Mouse (Mus musculus) embryonic facial prominence, embryonic 11.5 days (tissue): ENCODE results near the gene Btnl10. TPM values are rescaled to one million over a fixed set of nuclear protein-coding genes. Genes with fewer than 3 reads are reported as not detected.

Experiments used
- ATAC-seq: fragments of 200-750 bp; cut with Nextera tagmentation; replicated peaks from 2 replicates; pipeline ENCODE4 v1.8.0; 2017; ENCODE audit warnings: low read depth; ENCODE audit not compliant: insufficient number of reproducible peaks, low FRiP score, low TSS enrichment
- DNase-seq: peaks from one replicate; pipeline ENCODE4 v3.0.0-alpha.2; 2015; ENCODE audit warnings: low spot score
- H3K27ac ChIP-seq: fragments of 300-500 bp; sonication (generic); replicated peaks from 2 replicates; pipeline ENCODE4 v1.5.1; 2014; ENCODE audit warnings: mild to moderate bottlenecking, low read depth, low read length, control low read depth
- H3K27me3 ChIP-seq: fragments of 300-500 bp; sonication (generic); 2 replicates; pipeline ENCODE4 v1.6.1; 2014; ENCODE audit warnings: mild to moderate bottlenecking, low read length, moderate library complexity, mixed read lengths; ENCODE audit not compliant: control insufficient read depth, insufficient read depth
- H3K36me3 ChIP-seq: fragments of 300-500 bp; sonication (generic); replicated peaks from 2 replicates; pipeline ENCODE4 v1.6.1; 2014; ENCODE audit warnings: low read depth, mild to moderate bottlenecking, low read length, moderate library complexity, mixed read lengths; ENCODE audit not compliant: control insufficient read depth, insufficient read depth
- H3K4me1 ChIP-seq: fragments of 300-500 bp; sonication (generic); 2 replicates; pipeline ENCODE4 v1.6.1; 2014; ENCODE audit warnings: low read length, mixed read lengths; ENCODE audit not compliant: control insufficient read depth, insufficient read depth
- H3K4me2 ChIP-seq: fragments of 300-500 bp; sonication (generic); 2 replicates; pipeline ENCODE4 v1.6.1; 2014; ENCODE audit warnings: low read depth, mild to moderate bottlenecking, control low read depth, low read length, moderate library complexity
- H3K4me3 ChIP-seq: fragments of 300-500 bp; sonication (generic); 2 replicates; pipeline ENCODE4 v1.5.1; 2014; ENCODE audit warnings: low read depth, low read length, control low read depth
- H3K9ac ChIP-seq: fragments of 300-500 bp; sonication (generic); replicated peaks from 2 replicates; pipeline ENCODE4 v1.6.1; 2014; ENCODE audit warnings: mild to moderate bottlenecking, control low read depth, low read length
- H3K9me3 ChIP-seq: fragments of 300-500 bp; sonication (generic); replicated peaks from 2 replicates; pipeline ENCODE4 v1.6.1; 2016; ENCODE audit warnings: mild to moderate bottlenecking, low read length, inconsistent platforms, mixed read lengths; ENCODE audit not compliant: control insufficient read depth
- WGBS: fragments of 180-500 bp; shearing (Covaris S2); extraction: QIAGEN DNeasy Blood & Tissue Kit; methylation state at CpG from one replicate; pipeline ENCODE4 v1.1.7; 2014; 5-methylcytosine and 5-hydroxymethylcytosine counted together
- polyA plus RNA-seq: library from polyadenylated mRNA; unstranded; fragments of >200 nt; fragmentation: Nextera tagmentation; extraction: Ambion mirVana; gene quantifications from 2 replicates; pipeline ENCODE4 v1.2.1, GENCODE M21; 2014

Btnl10 gene
- polyA plus RNA-seq, 1 experiment from 2014 or later, result 0.04 TPM

DNA sequence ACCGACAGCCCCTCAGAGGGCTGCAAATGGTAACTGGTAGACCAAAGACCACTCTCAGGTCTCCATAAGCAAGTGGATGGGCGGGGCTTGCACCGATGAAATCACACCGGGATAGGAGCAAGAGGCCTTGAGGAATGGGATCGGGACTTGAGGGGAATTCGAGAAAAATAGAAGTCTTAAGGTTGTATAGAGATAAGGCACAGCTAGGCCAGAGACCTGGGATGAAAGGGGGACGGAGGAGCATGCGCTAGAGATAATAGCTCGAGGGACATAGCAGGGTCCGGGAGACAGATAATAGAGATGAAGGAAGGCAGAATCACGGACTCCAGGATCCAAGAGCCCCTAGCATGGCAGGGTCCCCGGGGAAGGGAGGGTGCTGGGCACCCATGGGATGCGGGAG is 20.2 kb downstream of the Btnl10 start:
- under 1% methylated on average over 13 of the region's 13 CpGs for WGBS
- Histone ChIP-seq H3K4me3 (peak overlapping the region; percentile 90), H3K4me2 (peak overlapping the region; percentile 77), H3K9me3 (no peaks in the 10 kb centered on the region), H3K9ac (peak overlapping the region; percentile 97), H3K27ac (0 out of 2 replicates have a peak overlapping the region, but pooled peaks have one; percentile 81), H3K4me1 (peaks cover 3% of the 10 kb centered on the region; the same call in 1 of the 2 replicates), H3K27me3 (no peaks in the 10 kb centered on the region), H3K36me3 (peaks cover 11% of the 10 kb centered on the region)
- peak; percentile 5; the same call in 1 of the 2 replicates for ATAC-seq
- peak; percentile 52 for DNase-seq

- peak; percentile 97 for ATAC-seq
- H3K9ac ChIP-seq, result peak within 1 kb of the TSS; percentile 97
- peak within 1 kb of the TSS; percentile 77 for H3K4me2 ChIP-seq
- H3K27me3 ChIP-seq, result no peaks in the 10 kb centered on the region
- H3K4me1 ChIP-seq, result peaks cover 3% of the 10 kb centered on the region; the same call in 1 of the 2 replicates
- no peaks in the 10 kb centered on the region for H3K9me3 ChIP-seq
- peak within 1 kb of the TSS; percentile 90 for H3K4me3 ChIP-seq
- H3K27ac ChIP-seq, result peak within 1 kb of the TSS; percentile 81
- peaks cover 6% of the 10 kb centered on the region; the same call in 1 of the 2 replicates for H3K36me3 ChIP-seq
- DNase-seq, result peak; percentile 96
- under 1% methylated on average over 88 of the region's 95 CpGs for WGBS
These were observed 20.8 kb downstream of the Btnl10 start, which contains the start of gene Rnf187 for GRCm38 (mm10) chr11:58938322-58939087. TSS of gene Rnf187 (minus strand) at chr11:58938916.

GRCm38 (mm10) chr11:58939088-58939439 is 21.4 kb downstream of the Btnl10 start:
- peak; percentile 46; the same call in 1 of the 2 replicates for ATAC-seq
- WGBS, result 22% methylated on average over 6 of the region's 6 CpGs
- Histone ChIP-seq H3K4me2 (peak overlapping the region; percentile 26; the same call in 1 of the 2 replicates), H3K9me3 (no peaks in the 10 kb centered on the region), H3K9ac (peak overlapping the region; percentile 97), H3K4me3 (peak overlapping the region; percentile 90), H3K27me3 (no peaks in the 10 kb centered on the region), H3K4me1 (peaks cover 3% of the 10 kb centered on the region; the same call in 1 of the 2 replicates), H3K36me3 (0 out of 2 replicates have a peak, but pooled peaks cover 3% of the 10 kb centered on the region), H3K27ac (no peak overlapping the region)
- no peak for DNase-seq

DNA sequence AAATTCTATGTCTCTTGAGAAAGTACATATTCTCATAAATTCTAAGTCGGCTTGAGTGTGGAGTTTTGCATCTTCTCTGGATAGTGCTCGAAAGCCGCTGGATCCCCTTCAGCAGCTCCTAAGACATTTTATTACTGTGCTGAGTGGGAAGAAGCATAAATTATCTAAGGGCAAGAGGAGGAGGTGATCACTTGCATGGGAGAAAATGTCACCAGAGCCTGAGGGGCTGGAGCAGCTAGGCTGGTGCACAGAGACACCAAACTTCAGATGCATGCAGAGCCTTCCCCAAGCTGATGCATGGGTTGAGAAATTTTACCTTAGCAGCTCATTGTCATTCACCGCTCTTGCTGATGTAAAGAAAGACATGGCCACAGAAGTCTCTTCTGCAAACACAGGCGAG is 26.4 kb downstream of the Btnl10 start:
- Histone ChIP-seq H3K36me3 (no peaks in the 10 kb centered on the region), H3K9me3 (no peaks in the 10 kb centered on the region), H3K27me3 (no peaks in the 10 kb centered on the region), H3K4me3 (no peak overlapping the region), H3K27ac (no peak overlapping the region), H3K9ac (no peak overlapping the region), H3K4me1 (no peaks in the 10 kb centered on the region), H3K4me2 (no peak overlapping the region)
- DNase-seq (no peak), ATAC-seq (no peak)
- 73% methylated on average over 5 of the region's 5 CpGs for WGBS

DNA sequence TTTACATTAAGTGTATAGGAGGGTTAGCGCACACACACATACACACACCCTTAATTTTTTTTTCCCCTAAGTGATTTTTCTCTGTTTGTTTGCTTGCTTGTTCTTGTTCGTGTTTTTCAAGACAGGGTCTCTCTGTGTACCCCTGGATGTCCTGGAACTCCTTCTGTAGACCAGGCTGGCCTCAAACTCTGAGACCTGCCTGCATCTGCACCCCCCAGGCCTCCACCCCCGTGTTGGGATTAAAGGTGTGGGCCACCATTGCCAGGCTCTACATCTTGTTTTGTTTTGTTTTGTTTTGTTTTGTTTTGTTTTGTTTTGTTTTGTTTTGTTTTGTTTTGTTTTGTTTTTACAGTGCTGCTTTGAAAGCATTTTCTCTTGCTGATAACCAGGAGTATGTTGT is 29.6 kb downstream of the Btnl10 start:
- H3K9ac ChIP-seq, result no peak overlapping the region; the same call in 1 of the 2 replicates
- no peak overlapping the region for H3K4me3 ChIP-seq
- H3K27me3 ChIP-seq, result peaks cover 5% of the 10 kb centered on the region; the same call in 1 of the 2 replicates
- DNase-seq (no peak), ATAC-seq (no peak)
- WGBS, result 77% methylated on average over 3 of the region's 3 CpGs
- no peaks in the 10 kb centered on the region for H3K36me3 ChIP-seq
- H3K4me2 ChIP-seq, result no peak overlapping the region
- H3K4me1 ChIP-seq, result no peaks in the 10 kb centered on the region
- H3K9me3 ChIP-seq, result no peaks in the 10 kb centered on the region
- H3K27ac ChIP-seq, result no peak overlapping the region

- ATAC-seq, result peak; percentile 47; the same call in 1 of the 2 replicates
- DNase-seq, result peak; percentile 61
- H3K4me2 ChIP-seq, result peak overlapping the region; percentile 60
- peak overlapping the region; percentile 80 for H3K27ac ChIP-seq
- H3K4me3 ChIP-seq, result peak overlapping the region; percentile 41
- H3K36me3 ChIP-seq, result no peaks in the 10 kb centered on the region
- peak overlapping the region; percentile 53 for H3K9ac ChIP-seq
- 17% methylated on average over 23 of the region's 23 CpGs for WGBS
- H3K4me1 ChIP-seq, result no peaks in the 10 kb centered on the region
- H3K27me3 ChIP-seq, result peaks cover 5% of the 10 kb centered on the region; the same call in 1 of the 2 replicates
- no peaks in the 10 kb centered on the region for H3K9me3 ChIP-seq
These were observed 30.3 kb downstream of the Btnl10 start for GRCm38 (mm10) chr11:58947798-58948528.

DNA sequence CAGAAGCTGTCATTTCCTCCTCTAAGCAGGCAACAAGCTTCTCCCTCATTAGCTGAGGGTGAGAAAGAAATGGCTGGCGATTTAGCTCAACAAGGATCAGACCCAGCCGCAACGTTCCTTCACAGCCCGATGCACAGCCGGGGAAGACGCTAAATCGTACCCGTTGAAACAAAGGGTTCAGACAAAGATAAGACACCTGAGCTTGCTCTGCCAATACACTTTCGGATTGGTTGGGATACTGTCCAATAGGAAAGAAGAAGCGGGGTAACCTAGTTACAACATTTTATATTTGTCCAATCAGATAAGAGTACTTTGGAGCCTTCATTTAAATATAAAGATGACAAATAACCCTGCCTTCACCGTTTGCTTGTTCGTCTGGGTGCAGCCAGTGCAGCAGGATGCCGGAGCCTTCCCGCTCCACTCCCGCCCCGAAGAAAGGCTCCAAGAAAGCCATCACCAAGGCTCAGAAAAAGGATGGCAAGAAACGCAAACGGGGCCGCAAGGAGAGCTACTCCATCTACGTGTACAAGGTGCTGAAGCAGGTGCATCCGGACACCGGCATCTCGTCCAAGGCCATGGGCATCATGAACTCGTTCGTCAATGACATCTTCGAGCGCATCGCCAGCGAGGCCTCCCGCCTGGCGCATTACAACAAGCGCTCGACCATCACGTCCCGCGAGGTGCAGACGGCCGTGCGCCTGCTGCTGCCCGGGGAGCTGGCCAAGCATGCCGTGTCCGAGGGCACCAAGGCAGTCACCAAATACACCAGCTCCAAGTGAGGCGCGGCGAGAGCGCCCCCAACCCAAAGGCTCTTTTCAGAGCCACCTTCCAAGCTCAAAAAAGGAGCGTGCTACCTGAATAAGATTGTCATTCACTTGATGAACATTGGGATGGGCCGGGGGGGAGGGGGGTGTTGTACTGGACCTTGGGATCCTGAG is 31.1 kb downstream of the Btnl10 start, which contains the start of gene Hist3h2ba:
TSS of gene Hist3h2ba (plus strand) at position 379 of the 938 bp plus-strand sequence.
- peak; percentile 86 for ATAC-seq
- peak within 1 kb of the TSS; percentile 66 for H3K4me2 ChIP-seq
- no peaks in the 10 kb centered on the region for H3K9me3 ChIP-seq
- DNase-seq, result peak; percentile 88
- no peaks in the 10 kb centered on the region for H3K36me3 ChIP-seq
- H3K4me1 ChIP-seq, result no peaks in the 10 kb centered on the region
- peak within 1 kb of the TSS; percentile 75 for H3K9ac ChIP-seq
- peaks cover 5% of the 10 kb centered on the region; the same call in 1 of the 2 replicates for H3K27me3 ChIP-seq
- peak within 1 kb of the TSS; percentile 41 for H3K4me3 ChIP-seq
- H3K27ac ChIP-seq, result peak within 1 kb of the TSS; percentile 91
- under 1% methylated on average over 46 of the region's 48 CpGs for WGBS
